Mouse (Mus musculus): ENCODE data around the gene Spef1. TPM values are rescaled to one million over a fixed set of nuclear protein-coding genes. Genes with fewer than 3 reads are reported as not detected.

Gene Spef1
- total and polyA plus RNA-seq, 3 experiments: 0.34 to 1.2 (median 1.0) TPM

- H3K36me3 ChIP-seq (replicated peaks in 1 of 2; ENCODE audit: control insufficient read depth in 1 of 2, insufficient read depth in 1 of 2, low read length in 1 of 2): peaks cover 0 to 24% of the 10 kb centered on the region in 2 experiments
- H3K9me3 ChIP-seq (replicated peaks; ENCODE audit: low read length): no peaks in the 10 kb centered on the region
- H3K9ac ChIP-seq (ENCODE audit: insufficient read depth, low read depth): no peak overlapping the region
- no peak overlapping the region for H3K4me3 ChIP-seq (replicated peaks in 1 of 3; ENCODE audit: low read depth in 2 of 3, low read length in 2 of 3, poor library complexity in 1 of 3)
- in situ Hi-C loops (cut with MboI; ENCODE audit: low pct_ligation_motif_present, low pct_unique_long_range_greater_than_20kb, low sequenced_read_pairs) (no loop called here), dilution Hi-C loops (cut with MboI; ENCODE audit: extremely low pct_ligation_motif_present, extremely low pct_unique_long_range_greater_than_20kb, low sequenced_read_pairs) (no loop called here)
- no peak overlapping the region for H3K27ac ChIP-seq (ENCODE audit: insufficient read depth, low read depth)
- no peak overlapping the region for H3K4me2 ChIP-seq (ENCODE audit: insufficient read depth, low read depth, poor library complexity, severe bottlenecking)
- DNase-seq (ENCODE audit: extremely low read depth): no peak
- TF ChIP-seq NELFE (IDR thresholded peaks at IDR 0.05; ENCODE audit: low read depth, low read length) (no peak), MAFK (IDR thresholded peaks at IDR 0.05; ENCODE audit: insufficient replicate concordance, low read length) (no peak), RAD21 (IDR thresholded peaks at IDR 0.05; ENCODE audit: low read depth, low read length) (no peak), PAX5 (IDR thresholded peaks at IDR 0.05; ENCODE audit: low read length) (no peak), ZKSCAN1 (IDR thresholded peaks at IDR 0.05; ENCODE audit: borderline replicate concordance, low read depth, low read length) (no peak), CTCF (conservative IDR thresholded peaks at IDR 0.05 in 1 of 2, IDR thresholded peaks at IDR 0.05 in 1 of 2; ENCODE audit: low read depth in 2 of 2, low read length in 2 of 2) (no peak), MAX (IDR thresholded peaks at IDR 0.05; ENCODE audit: low read length) (no peak), ZC3H11A (IDR thresholded peaks at IDR 0.05; ENCODE audit: low read depth, low read length) (no peak), SMC3 (IDR thresholded peaks at IDR 0.05; ENCODE audit: low read depth, low read length) (no peak), MEF2A (IDR thresholded peaks at IDR 0.05; ENCODE audit: borderline replicate concordance, low read depth, low read length) (no peak), MXI1 (IDR thresholded peaks at IDR 0.05; ENCODE audit: low read depth, low read length) (no peak), POLR2A (IDR thresholded peaks at IDR 0.05; ENCODE audit: low read depth, low read length) (no peak), ETS1 (conservative IDR thresholded peaks at IDR 0.05; ENCODE audit: low read depth, low read length) (no peak), JUN (IDR thresholded peaks at IDR 0.05; ENCODE audit: insufficient read depth, low read depth, low read length) (no peak), MAZ (IDR thresholded peaks at IDR 0.05; ENCODE audit: low read depth, low read length) (no peak), TCF12 (IDR thresholded peaks at IDR 0.05; ENCODE audit: low read depth, low read length) (no peak), JUND (conservative IDR thresholded peaks at IDR 0.05; ENCODE audit: low read depth, low read length) (no peak), ZNF384 (IDR thresholded peaks at IDR 0.05; ENCODE audit: low read depth, low read length) (no peak), HCFC1 (IDR thresholded peaks at IDR 0.05; ENCODE audit: low read depth, low read length) (no peak)
- no peaks in the 10 kb centered on the region for H3K79me2 ChIP-seq (replicated peaks; ENCODE audit: control insufficient read depth, extremely low read depth, insufficient read depth, poor library complexity, severe bottlenecking)
- H3K27me3 ChIP-seq (replicated peaks): no peaks in the 10 kb centered on the region
- peaks cover 16 to 31% of the 10 kb centered on the region in 2 experiments for H3K4me1 ChIP-seq (ENCODE audit: control insufficient read depth in 1 of 2, insufficient read depth in 2 of 2)
These were observed 10.6 kb downstream of the Spef1 start for GRCm38 (mm10) chr2:131176491-131176890.

- H3K4me3 ChIP-seq (replicated peaks in 1 of 3; ENCODE audit: low read depth in 2 of 3, low read length in 2 of 3, poor library complexity in 1 of 3): no peak overlapping the region
- H3K4me2 ChIP-seq (ENCODE audit: insufficient read depth, low read depth, poor library complexity, severe bottlenecking): no peak overlapping the region
- no peak overlapping the region for H3K27ac ChIP-seq (ENCODE audit: insufficient read depth, low read depth)
- peaks cover 16 to 31% of the 10 kb centered on the region in 2 experiments for H3K4me1 ChIP-seq (ENCODE audit: control insufficient read depth in 1 of 2, insufficient read depth in 2 of 2)
- dilution Hi-C loops (cut with MboI; ENCODE audit: extremely low pct_ligation_motif_present, extremely low pct_unique_long_range_greater_than_20kb, low sequenced_read_pairs): no loop called here
- no peaks in the 10 kb centered on the region for H3K9me3 ChIP-seq (replicated peaks; ENCODE audit: low read length)
- H3K79me2 ChIP-seq (replicated peaks; ENCODE audit: control insufficient read depth, extremely low read depth, insufficient read depth, poor library complexity, severe bottlenecking): no peaks in the 10 kb centered on the region
- TF ChIP-seq SMC3 (IDR thresholded peaks at IDR 0.05; ENCODE audit: low read depth, low read length) (no peak), ETS1 (conservative IDR thresholded peaks at IDR 0.05; ENCODE audit: low read depth, low read length) (no peak), ZMIZ1 (IDR thresholded peaks at IDR 0.05; ENCODE audit: low read depth, low read length) (no peak), USF2 (conservative IDR thresholded peaks at IDR 0.05; ENCODE audit: low read depth, low read length) (no peak), MAZ (IDR thresholded peaks at IDR 0.05; ENCODE audit: low read depth, low read length) (no peak), EP300 (IDR thresholded peaks at IDR 0.05; ENCODE audit: low read length) (no peak), POLR2AphosphoS2 (IDR thresholded peaks at IDR 0.05; ENCODE audit: low read depth, low read length) (no peak)
- in situ Hi-C loops (cut with MboI; ENCODE audit: low pct_ligation_motif_present, low pct_unique_long_range_greater_than_20kb, low sequenced_read_pairs): no loop called here
- H3K36me3 ChIP-seq (replicated peaks in 1 of 2; ENCODE audit: control insufficient read depth in 1 of 2, insufficient read depth in 1 of 2, low read length in 1 of 2): peaks cover 0 to 27% of the 10 kb centered on the region in 2 experiments
- H3K27me3 ChIP-seq (replicated peaks): no peaks in the 10 kb centered on the region
- H3K9ac ChIP-seq (ENCODE audit: insufficient read depth, low read depth): no peak overlapping the region
- no peak for DNase-seq (ENCODE audit: extremely low read depth)
These were observed 11.2 kb downstream of the Spef1 start for GRCm38 (mm10) chr2:131175945-131176309.
